Mouse (Mus musculus) cerebellum, adult 2 months (tissue): Measurements from ENCODE around the gene H2afy.

ENCODE experiments used
- CTCF ChIP-seq: fragments of 200-500 bp; IDR thresholded peaks from 2 replicates; pipeline ENCODE4 v1.5.1; 2011; ENCODE audit warnings: low read depth, mild to moderate bottlenecking, control low read depth, low read length, moderate library complexity, borderline replicate concordance; ENCODE audit not compliant: insufficient read depth
- POLR2A ChIP-seq: fragments of 200-500 bp; IDR thresholded peaks from 2 replicates; pipeline ENCODE4 v1.6.1; 2011; ENCODE audit warnings: low read length, control low read depth, borderline replicate concordance; ENCODE audit not compliant: insufficient read depth

GRCm38 (mm10) chr13:56152773-56153460, 16.8 kb upstream of the H2afy start:
- no peak for TF ChIP-seq POLR2A
- no peak for TF ChIP-seq CTCF
